Mouse (Mus musculus) C2C12 (cell line): ENCODE data around the gene Wfdc2.

Experiments used
- CEBPB ChIP-seq: IDR thresholded peaks from one replicate; pipeline ENCODE4 v1.6.1; 2011; ENCODE audit warnings: low read depth, mild to moderate bottlenecking, control low read depth, moderate library complexity
- CTCF ChIP-seq: IDR thresholded peaks from one replicate; pipeline ENCODE4 v1.5.1; 2011; ENCODE audit not compliant: control insufficient read depth, insufficient read depth, insufficient read length
- FOSL1 ChIP-seq: IDR thresholded peaks from one replicate; pipeline ENCODE4 v1.8.0; 2011; ENCODE audit warnings: mild to moderate bottlenecking, low read length; ENCODE audit not compliant: poor library complexity, insufficient read depth, severe bottlenecking
- USF1 ChIP-seq: IDR thresholded peaks from one replicate; pipeline ENCODE4 v1.6.1; 2011; ENCODE audit warnings: low read depth, mild to moderate bottlenecking, control low read depth, moderate library complexity

- TF ChIP-seq CTCF = peak; percentile 20
- no peak for TF ChIP-seq USF1
- no peak for TF ChIP-seq CEBPB
- TF ChIP-seq FOSL1 = no peak
Observed at GRCm38 (mm10) chr2:164592014-164592413, 29.8 kb downstream of the Wfdc2 start.
